Mouse (Mus musculus): Measurements from ENCODE around the gene Sarm1.

Gene Sarm1

GRCm38 (mm10) chr11:78430195-78430878, 67.2 kb downstream of the Sarm1 start:
- no peak for DNase-seq (ENCODE audit: low read depth, low spot score)
- H3K27me3 ChIP-seq (ENCODE audit: control insufficient read depth, insufficient read depth, low read length, poor library complexity, severe bottlenecking), result no peaks in the 10 kb centered on the region
- H3K36me3 ChIP-seq (ENCODE audit: control insufficient read depth, insufficient read depth, low read length, poor library complexity, severe bottlenecking), result no peaks in the 10 kb centered on the region

- Histone ChIP-seq H3K27me3 (ENCODE audit: control insufficient read depth, insufficient read depth, low read length, poor library complexity, severe bottlenecking) (no peaks in the 10 kb centered on the region), H3K36me3 (ENCODE audit: control insufficient read depth, insufficient read depth, low read length, poor library complexity, severe bottlenecking) (no peaks in the 10 kb centered on the region)
- no peak for DNase-seq (ENCODE audit: low read depth, low spot score)
These were observed 69.2 kb downstream of the Sarm1 start for GRCm38 (mm10) chr11:78428309-78428708.

- DNase-seq (ENCODE audit: low read depth, low spot score), result no peak
- H3K36me3 ChIP-seq (ENCODE audit: control insufficient read depth, insufficient read depth, low read length, poor library complexity, severe bottlenecking), result no peaks in the 10 kb centered on the region
- no peaks in the 10 kb centered on the region for H3K27me3 ChIP-seq (ENCODE audit: control insufficient read depth, insufficient read depth, low read length, poor library complexity, severe bottlenecking)
These were observed 69.9 kb downstream of the Sarm1 start for GRCm38 (mm10) chr11:78427655-78428054.

- Histone ChIP-seq H3K27me3 (ENCODE audit: control insufficient read depth, insufficient read depth, low read length, poor library complexity, severe bottlenecking) (no peaks in the 10 kb centered on the region), H3K36me3 (ENCODE audit: control insufficient read depth, insufficient read depth, low read length, poor library complexity, severe bottlenecking) (no peaks in the 10 kb centered on the region)
- no peak for DNase-seq (ENCODE audit: low read depth, low spot score)
These were observed 72.0 kb downstream of the Sarm1 start for GRCm38 (mm10) chr11:78425572-78425971.

GRCm38 (mm10) chr11:78424352-78424751, 73.2 kb downstream of the Sarm1 start:
- no peaks in the 10 kb centered on the region for H3K27me3 ChIP-seq (ENCODE audit: control insufficient read depth, insufficient read depth, low read length, poor library complexity, severe bottlenecking)
- no peak for DNase-seq (ENCODE audit: low read depth, low spot score)
- H3K36me3 ChIP-seq (ENCODE audit: control insufficient read depth, insufficient read depth, low read length, poor library complexity, severe bottlenecking), result no peaks in the 10 kb centered on the region
